Mouse (Mus musculus) right cerebral cortex, postnatal 14 days (tissue): ENCODE measurements around the gene Cyb5d2.
"Not testable (repeated sequence)": the region's sequence is repeated elsewhere in the genome, so short reads cannot be mapped to it uniquely, and the experiment has no call there.

Experiments
- DNase-seq: peaks from one replicate; pipeline ENCODE4 v3.0.0; 2022

Cyb5d2 gene

GRCm38 (mm10) chr11:72771461-72771860 is 24.5 kb downstream of the Cyb5d2 start:
- no peak for DNase-seq

- no peak for DNase-seq
Measured at GRCm38 (mm10) chr11:72770816-72771215, 25.1 kb downstream of the Cyb5d2 start.

- no peak for DNase-seq
Measured at GRCm38 (mm10) chr11:72770324-72770723, 25.6 kb downstream of the Cyb5d2 start.

- no peak for DNase-seq
Measured at GRCm38 (mm10) chr11:72769061-72769460, 26.9 kb downstream of the Cyb5d2 start.

- no peak for DNase-seq
Measured at GRCm38 (mm10) chr11:72767716-72768115, 28.2 kb downstream of the Cyb5d2 start.

GRCm38 (mm10) chr11:72764270-72764669 is 31.7 kb downstream of the Cyb5d2 start:
- DNase-seq = no peak

GRCm38 (mm10) chr11:72760781-72761180 is 35.2 kb downstream of the Cyb5d2 start:
- no peak for DNase-seq

- no peak for DNase-seq
Measured at GRCm38 (mm10) chr11:72759581-72759980, 36.4 kb downstream of the Cyb5d2 start.

GRCm38 (mm10) chr11:72758316-72758715 is 37.6 kb downstream of the Cyb5d2 start:
- no peak for DNase-seq

GRCm38 (mm10) chr11:72751956-72752355 is 44.0 kb downstream of the Cyb5d2 start:
- DNase-seq = no peak

- DNase-seq = no peak
Measured at GRCm38 (mm10) chr11:72739048-72739447, 56.9 kb downstream of the Cyb5d2 start.

GRCm38 (mm10) chr11:72737517-72737916 is 58.4 kb downstream of the Cyb5d2 start:
- DNase-seq = not testable (repeated sequence)

- no peak for DNase-seq
Measured at GRCm38 (mm10) chr11:72736320-72736719, 59.6 kb downstream of the Cyb5d2 start.

GRCm38 (mm10) chr11:72735519-72735860 is 60.5 kb downstream of the Cyb5d2 start:
- DNase-seq = no peak

GRCm38 (mm10) chr11:72734840-72735518 is 61.0 kb downstream of the Cyb5d2 start:
- DNase-seq = no peak

GRCm38 (mm10) chr11:72733736-72734135 is 62.2 kb downstream of the Cyb5d2 start:
- no peak for DNase-seq
